Comparison of ENCODE assay signal across 8 mouse cellular contexts in genomic region chr11:102309821-102310617, GRCm38 (mm10). TPM values are rescaled to one million over a fixed set of nuclear protein-coding genes. Genes with fewer than 3 reads are reported as not detected.
DNase-seq lines count a peak whose midpoint lies in the region; ATAC-seq lines count a peak whose summit lies in the region.

No protein-coding gene starts in this region.

- H3K9me3 ChIP-seq in lung, embryonic 16.5 days (ENCODE audit: control insufficient read depth, low read length): no peaks in the 10 kb centered on the region
- no peaks in the 10 kb centered on the region for H3K9me3 ChIP-seq in limb, embryonic 11.5 days (ENCODE audit: control insufficient read depth, low read length)
- H3K9me3 ChIP-seq in stomach, embryonic 15.5 days: no peaks in the 10 kb centered on the region

- H3K27ac ChIP-seq in lung, embryonic 16.5 days (ENCODE audit: low read length): no peak overlapping the region
- H3K27ac ChIP-seq in limb, embryonic 11.5 days (replicated peaks; ENCODE audit: low read depth, low read length): no peak overlapping the region
- H3K27ac ChIP-seq in stomach, embryonic 15.5 days: 0 out of 2 replicates have a peak overlapping the region, but pooled peaks have one; percentile 70

- H3K36me3 ChIP-seq in lung, embryonic 16.5 days (ENCODE audit: control insufficient read depth, insufficient read depth, low read length): peaks cover 50% of the 10 kb centered on the region
- peaks cover 32% of the 10 kb centered on the region for H3K36me3 ChIP-seq in limb, embryonic 11.5 days (ENCODE audit: control insufficient read depth, insufficient read depth, low read length)
- H3K36me3 ChIP-seq in stomach, embryonic 15.5 days: peaks cover 45% of the 10 kb centered on the region

- H3K4me3 ChIP-seq in lung, embryonic 16.5 days (ENCODE audit: low read length): peak overlapping the region; percentile 49
- peak overlapping the region; percentile 33 for H3K4me3 ChIP-seq in limb, embryonic 11.5 days (ENCODE audit: low read depth, low read length)
- H3K4me3 ChIP-seq in stomach, embryonic 15.5 days (replicated peaks): peak overlapping the region; percentile 44

- H3K27me3 ChIP-seq in lung, embryonic 16.5 days (ENCODE audit: control insufficient read depth, insufficient read depth, low read depth, low read length): no peaks in the 10 kb centered on the region
- no peaks in the 10 kb centered on the region for H3K27me3 ChIP-seq in limb, embryonic 11.5 days (ENCODE audit: control insufficient read depth, insufficient read depth, low read length)
- no peaks in the 10 kb centered on the region for H3K27me3 ChIP-seq in stomach, embryonic 15.5 days (replicated peaks)

- H3K4me1 ChIP-seq in lung, embryonic 16.5 days (replicated peaks; ENCODE audit: control insufficient read depth, insufficient read depth, low read length): peaks cover 15% of the 10 kb centered on the region
- H3K4me1 ChIP-seq in limb, embryonic 11.5 days (ENCODE audit: control insufficient read depth, insufficient read depth, low read length): peaks cover 17% of the 10 kb centered on the region
- peaks cover 28% of the 10 kb centered on the region for H3K4me1 ChIP-seq in stomach, embryonic 15.5 days

- peak; percentile 51 for DNase-seq in adrenal gland, postnatal 14 days
- no peak for DNase-seq in adrenal gland, postnatal 10 days
- no peak for DNase-seq in lung, postnatal 14 days
- DNase-seq in limb, embryonic 11.5 days (ENCODE audit: low spot score): peak; percentile 23
- DNase-seq in left cerebral cortex, adult 11 months (ENCODE audit: low spot score): no peak

- H3K9ac ChIP-seq in lung, embryonic 16.5 days (ENCODE audit: low read length): no peak overlapping the region; the same call in 1 of the 2 replicates
- no peak overlapping the region for H3K9ac ChIP-seq in limb, embryonic 11.5 days (ENCODE audit: low read length)
- H3K9ac ChIP-seq in stomach, embryonic 15.5 days: 0 out of 2 replicates have a peak overlapping the region, but pooled peaks have one; percentile 20

- no peak for ATAC-seq in lung, embryonic 16.5 days (ENCODE audit: low read depth)
- ATAC-seq in limb, embryonic 11.5 days (ENCODE audit: insufficient number of reproducible peaks, low FRiP score, low TSS enrichment, low read depth): 0 out of 2 replicates have a peak, but pooled peaks have one; percentile 0
- ATAC-seq in stomach, embryonic 15.5 days (ENCODE audit: insufficient read depth, low FRiP score, low read depth): no peak
- ATAC-seq in inflammation-experienced regulatory T-cells, adult 6 months: no peak

- WGBS in lung, embryonic 16.5 days: 81% methylated on average over 22 of the region's 22 CpGs
- 88% methylated on average over 22 of the region's 22 CpGs for WGBS in limb, embryonic 11.5 days
- WGBS in stomach, embryonic 15.5 days: 84% methylated on average over 22 of the region's 22 CpGs

- peak overlapping the region; percentile 68 for H3K4me2 ChIP-seq in lung, embryonic 16.5 days (ENCODE audit: low read depth, low read length)
- peak overlapping the region; percentile 65 for H3K4me2 ChIP-seq in limb, embryonic 11.5 days (ENCODE audit: low read depth, severe bottlenecking)
- peak overlapping the region; percentile 72 for H3K4me2 ChIP-seq in stomach, embryonic 15.5 days

RNA-seq across cellular contexts. Expression of gene Ubtf, which starts 9.5 kb away (rescaled TPM):
- total RNA-seq in adrenal gland, postnatal 14 days (2021): 102 and 106 TPM in 2 replicates
- 100 to 1,000 TPM in 1 of 2 experiments, 10 to 100 TPM in 1; 96.3 to 100 TPM for total RNA-seq in adrenal gland, postnatal 10 days (2021)
- 69.6 and 73.0 TPM in 2 replicates for polyA plus RNA-seq in lung, embryonic 16.5 days (2015; fragmentation: Nextera tagmentation; extraction: Ambion mirVana)
- polyA plus RNA-seq in limb, embryonic 11.5 days (2014; fragmentation: Nextera tagmentation; extraction: Ambion mirVana): 87.0 and 91.4 TPM in 2 replicates
- polyA plus RNA-seq in stomach, embryonic 15.5 days (2015; fragmentation: Nextera tagmentation; extraction: Ambion mirVana): 82.7 and 83.0 TPM in 2 replicates
- polyA plus RNA-seq in inflammation-experienced regulatory T-cells, adult 6 months (2017; shearing (Covaris generic)): 10 to 100 TPM; 42.5 to 45.0 (median 44.6) TPM

RNA-seq across cellular contexts. Expression of gene Atxn7l3, which starts 13.6 kb away (rescaled TPM):
- 47.9 and 53.4 TPM in 2 replicates for total RNA-seq in adrenal gland, postnatal 14 days (2021)
- total RNA-seq in adrenal gland, postnatal 10 days (2021): 10 to 100 TPM; 47.2 to 51.3 TPM
- 11.1 and 11.6 TPM in 2 replicates for polyA plus RNA-seq in lung, embryonic 16.5 days (2015; fragmentation: Nextera tagmentation; extraction: Ambion mirVana)
- polyA plus RNA-seq in limb, embryonic 11.5 days (2014; fragmentation: Nextera tagmentation; extraction: Ambion mirVana): 20.0 and 22.1 TPM in 2 replicates
- 14.5 and 14.8 TPM in 2 replicates for polyA plus RNA-seq in stomach, embryonic 15.5 days (2015; fragmentation: Nextera tagmentation; extraction: Ambion mirVana)
- polyA plus RNA-seq in inflammation-experienced regulatory T-cells, adult 6 months (2017; shearing (Covaris generic)): 1 to 10 TPM; 6.5 to 8.0 (median 6.9) TPM

RNA-seq across cellular contexts. Expression of gene Tmub2, which starts 25.3 kb away (rescaled TPM):
- 40.1 and 40.4 TPM in 2 replicates for total RNA-seq in adrenal gland, postnatal 14 days (2021)
- 10 to 100 TPM; 36.6 to 41.1 TPM for total RNA-seq in adrenal gland, postnatal 10 days (2021)
- 52.8 and 60.2 TPM in 2 replicates for polyA plus RNA-seq in lung, embryonic 16.5 days (2015; fragmentation: Nextera tagmentation; extraction: Ambion mirVana)
- 46.7 and 51.5 TPM in 2 replicates for polyA plus RNA-seq in limb, embryonic 11.5 days (2014; fragmentation: Nextera tagmentation; extraction: Ambion mirVana)
- polyA plus RNA-seq in stomach, embryonic 15.5 days (2015; fragmentation: Nextera tagmentation; extraction: Ambion mirVana): 47.8 and 51.9 TPM in 2 replicates
- polyA plus RNA-seq in inflammation-experienced regulatory T-cells, adult 6 months (2017; shearing (Covaris generic)): 10 to 100 TPM; 43.1 to 61.2 (median 51.8) TPM

RNA-seq across cellular contexts. Expression of gene Asb16, which starts 41.5 kb away (rescaled TPM):
- total RNA-seq in adrenal gland, postnatal 14 days (2021): 0.11 and 0.19 TPM in 2 replicates
- total RNA-seq in adrenal gland, postnatal 10 days (2021): 1 to 10 TPM; 1.1 to 2.6 TPM
- 0.05 and 0.08 TPM in 2 replicates for polyA plus RNA-seq in lung, embryonic 16.5 days (2015; fragmentation: Nextera tagmentation; extraction: Ambion mirVana)
- polyA plus RNA-seq in limb, embryonic 11.5 days (2014; fragmentation: Nextera tagmentation; extraction: Ambion mirVana): 0.13 and 0.33 TPM in 2 replicates
- polyA plus RNA-seq in stomach, embryonic 15.5 days (2015; fragmentation: Nextera tagmentation; extraction: Ambion mirVana): 0.09 TPM in 1 of 2 replicates, not detected in the other
- polyA plus RNA-seq in inflammation-experienced regulatory T-cells, adult 6 months (2017; shearing (Covaris generic)): not detected

RNA-seq across cellular contexts. Expression of gene Slc4a1, which starts 56.0 kb away (rescaled TPM):
- total RNA-seq in adrenal gland, postnatal 14 days (2021): 17.5 and 72.4 TPM in 2 replicates
- total RNA-seq in adrenal gland, postnatal 10 days (2021): 10 to 100 TPM; 26.6 to 64.2 TPM
- 8.9 and 18.2 TPM in 2 replicates for polyA plus RNA-seq in lung, embryonic 16.5 days (2015; fragmentation: Nextera tagmentation; extraction: Ambion mirVana)
- polyA plus RNA-seq in limb, embryonic 11.5 days (2014; fragmentation: Nextera tagmentation; extraction: Ambion mirVana): 20.4 and 24.6 TPM in 2 replicates
- polyA plus RNA-seq in stomach, embryonic 15.5 days (2015; fragmentation: Nextera tagmentation; extraction: Ambion mirVana): 31.8 and 68.8 TPM in 2 replicates
- under 1 TPM in 1 of 3 experiments, not detected in 2; 0.08 TPM for polyA plus RNA-seq in inflammation-experienced regulatory T-cells, adult 6 months (2017; shearing (Covaris generic))

Comparison
In these comparisons a context has a peak if more than half of its experiments do, and no peak if none do; other contexts are left out.
1. DNase-seq: peak in adrenal gland, postnatal 14 days (single experiment) and limb, embryonic 11.5 days (single experiment); none in adrenal gland, postnatal 10 days (single experiment), lung, postnatal 14 days (single experiment) and left cerebral cortex, adult 11 months (single experiment).
2. Peak in every context shown above with its lines, with median percentiles within 50 percentile points of each other: H3K4me2 ChIP-seq and H3K4me3 ChIP-seq.